In the genomic region with DNA sequence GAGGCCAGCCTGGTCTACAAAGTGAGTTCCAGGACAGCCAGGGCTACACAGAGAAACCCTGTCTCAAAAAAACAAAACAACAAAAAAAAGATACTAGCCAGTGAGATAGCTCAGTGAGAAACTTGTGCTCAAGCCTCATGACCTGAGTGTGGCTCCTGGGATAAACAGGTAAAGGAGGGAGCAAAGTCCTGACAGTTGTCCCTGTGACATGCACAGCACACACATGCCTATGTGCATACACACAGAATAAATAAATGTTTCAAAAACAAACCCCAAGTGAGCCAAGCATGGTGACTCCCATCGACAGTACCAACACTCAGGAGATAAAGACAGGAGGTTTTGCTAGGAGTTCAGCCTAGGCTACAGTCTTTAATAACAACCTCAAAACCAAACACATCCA, we compare ENCODE assay signal across 16 mouse cellular contexts.
"Had no signal": no experiment of that assay in that cellular context is flagged by ENCODE, and none has a peak within 500 bp of the region (broad histone marks: within the 10 kb centered on the region; RNA-seq: fewer than 3 reads in every experiment).

No protein-coding gene starts in this region.

- H3K4me2 ChIP-seq: neural tube, embryonic 13.5 days; neural tube, embryonic 15.5 days; stomach, embryonic 15.5 days had no signal

- H3K9me3 ChIP-seq: neural tube, embryonic 13.5 days; neural tube, embryonic 15.5 days; stomach, embryonic 15.5 days had no signal

- H3K27ac ChIP-seq: neural tube, embryonic 13.5 days; neural tube, embryonic 15.5 days; stomach, embryonic 15.5 days; stomach, postnatal 0 days had no signal

- H3K27me3 ChIP-seq: neural tube, embryonic 13.5 days; neural tube, embryonic 15.5 days; stomach, embryonic 15.5 days had no signal

- H3K4me3 ChIP-seq: neural tube, embryonic 13.5 days; neural tube, embryonic 15.5 days; stomach, embryonic 15.5 days had no signal

- H3K4me1 ChIP-seq: stomach, embryonic 15.5 days had no signal

- H3K9ac ChIP-seq: neural tube, embryonic 13.5 days; neural tube, embryonic 15.5 days; stomach, embryonic 15.5 days had no signal

- DNase-seq: retina, postnatal 1 day; right cerebral cortex, adult 18-20 months; right cerebral cortex, postnatal 14 days; right cerebral cortex, postnatal 25 days; right cerebral cortex, postnatal 4 days; spleen, adult 18-20 months; thymus, adult 18-20 months; thymus, adult 2 months; thymus, postnatal 14 days; thymus, postnatal 25 days; thymus, postnatal 36 days; thymus, postnatal 4 days had no signal
